Mouse (Mus musculus) cerebellum, adult (tissue): ENCODE measurements around the gene Nfe2l2.
"Not testable (repeated sequence)": the region's sequence is repeated elsewhere in the genome, so short reads cannot be mapped to it uniquely, and the experiment has no call there.

Source experiments
- ATAC-seq: cut with Nextera tagmentation; 2 replicates; pipeline ENCODE4 v1.9.2; 2017; ENCODE audit warnings: mild to moderate bottlenecking, moderate library complexity, mixed read lengths; ENCODE audit not compliant: insufficient number of reproducible peaks, low FRiP score, low TSS enrichment

Nfe2l2 gene

GRCm38 (mm10) chr2:75657907-75658691 is 46.3 kb downstream of the Nfe2l2 start:
- ATAC-seq = 0 out of 2 replicates have a peak, but pooled peaks have one; percentile 1

- ATAC-seq = no peak
These were observed 47.5 kb downstream of the Nfe2l2 start for GRCm38 (mm10) chr2:75656924-75657323.

- ATAC-seq = no peak
These were observed 49.8 kb downstream of the Nfe2l2 start for GRCm38 (mm10) chr2:75654679-75655078.

- no peak for ATAC-seq
These were observed 51.3 kb downstream of the Nfe2l2 start for GRCm38 (mm10) chr2:75653150-75653549.

GRCm38 (mm10) chr2:75650437-75650836 is 54.0 kb downstream of the Nfe2l2 start:
- no peak for ATAC-seq

- no peak for ATAC-seq
These were observed 59.2 kb downstream of the Nfe2l2 start for GRCm38 (mm10) chr2:75645251-75645650.

GRCm38 (mm10) chr2:75643950-75644349 is 60.5 kb downstream of the Nfe2l2 start:
- no peak for ATAC-seq

- no peak for ATAC-seq
These were observed 61.5 kb downstream of the Nfe2l2 start for GRCm38 (mm10) chr2:75642795-75643550.

GRCm38 (mm10) chr2:75642312-75642711 is 62.1 kb downstream of the Nfe2l2 start:
- not testable (repeated sequence) for ATAC-seq

GRCm38 (mm10) chr2:75639535-75639934 is 64.9 kb downstream of the Nfe2l2 start:
- not testable (repeated sequence) for ATAC-seq

- ATAC-seq = not testable (repeated sequence)
These were observed 66.6 kb downstream of the Nfe2l2 start for GRCm38 (mm10) chr2:75637822-75638221.

- ATAC-seq = no peak
These were observed 67.1 kb downstream of the Nfe2l2 start for GRCm38 (mm10) chr2:75637361-75637760.

GRCm38 (mm10) chr2:75637055-75637304 is 67.5 kb downstream of the Nfe2l2 start:
- not testable (repeated sequence) for ATAC-seq

- no peak for ATAC-seq
These were observed 68.0 kb downstream of the Nfe2l2 start for GRCm38 (mm10) chr2:75636261-75637054.

- ATAC-seq = not testable (repeated sequence)
These were observed 70.0 kb downstream of the Nfe2l2 start for GRCm38 (mm10) chr2:75634431-75634830.

- ATAC-seq = no peak
These were observed 70.7 kb downstream of the Nfe2l2 start for GRCm38 (mm10) chr2:75633784-75634183.

GRCm38 (mm10) chr2:75633381-75633780 is 71.1 kb downstream of the Nfe2l2 start:
- ATAC-seq = no peak

GRCm38 (mm10) chr2:75632721-75633181 is 71.7 kb downstream of the Nfe2l2 start:
- no peak for ATAC-seq

- no peak for ATAC-seq
These were observed 72.4 kb downstream of the Nfe2l2 start for GRCm38 (mm10) chr2:75632043-75632442.

GRCm38 (mm10) chr2:75631421-75631820 is 73.0 kb downstream of the Nfe2l2 start:
- no peak for ATAC-seq

- no peak for ATAC-seq
These were observed 76.0 kb downstream of the Nfe2l2 start for GRCm38 (mm10) chr2:75628487-75628886.
